Mouse (Mus musculus): ENCODE measurements around the gene Lingo1. TPM values are rescaled to one million over a fixed set of nuclear protein-coding genes. Genes with fewer than 3 reads are reported as not detected.

The Lingo1 gene
- polyA plus RNA-seq, 2 experiments: 5.4 to 21.0 TPM

GRCm38 (mm10) chr9:56681950-56682349, 114.3 kb downstream of the Lingo1 start:
- no peak overlapping the region for H3K4me2 ChIP-seq (replicated peaks; ENCODE audit: low read depth, low read length, severe bottlenecking)
- H3K27me3 ChIP-seq (ENCODE audit: control insufficient read depth, insufficient read depth, low read length): no peaks in the 10 kb centered on the region
- no peak for ATAC-seq (ENCODE audit: low FRiP score, low read depth)
- WGBS: 85% methylated on average over 7 of the region's 7 CpGs
- H3K36me3 ChIP-seq (ENCODE audit: control insufficient read depth, insufficient read depth, low read length): no peaks in the 10 kb centered on the region
- H3K27ac ChIP-seq (replicated peaks; ENCODE audit: low read depth, low read length): no peak overlapping the region
- no peak for TF ChIP-seq POLR2A (IDR thresholded peaks at IDR 0.05; ENCODE audit: borderline replicate concordance, extremely low read depth, insufficient read depth, insufficient read length)
- H3K4me1 ChIP-seq (ENCODE audit: control insufficient read depth, insufficient read depth, low read length): peaks cover 8% of the 10 kb centered on the region
- no peak overlapping the region for H3K4me3 ChIP-seq (replicated peaks; ENCODE audit: low read length)
- DNase-seq (ENCODE audit: low spot score): no peak
- no peak overlapping the region for H3K9ac ChIP-seq (ENCODE audit: low read depth, low read length, severe bottlenecking)
- no peaks in the 10 kb centered on the region for H3K9me3 ChIP-seq (ENCODE audit: control insufficient read depth, low read length)

- 92% methylated on average over 22 of the region's 22 CpGs for WGBS
- DNase-seq (ENCODE audit: low spot score) (no peak), ATAC-seq (ENCODE audit: low FRiP score, low read depth) (no peak)
- Histone ChIP-seq H3K9me3 (ENCODE audit: control insufficient read depth, low read length) (no peaks in the 10 kb centered on the region), H3K9ac (ENCODE audit: low read depth, low read length, severe bottlenecking) (no peak overlapping the region), H3K4me3 (replicated peaks; ENCODE audit: low read length) (no peak overlapping the region), H3K27me3 (ENCODE audit: control insufficient read depth, insufficient read depth, low read length) (no peaks in the 10 kb centered on the region), H3K36me3 (ENCODE audit: control insufficient read depth, insufficient read depth, low read length) (no peaks in the 10 kb centered on the region), H3K4me2 (replicated peaks; ENCODE audit: low read depth, low read length, severe bottlenecking) (no peak overlapping the region), H3K27ac (replicated peaks; ENCODE audit: low read depth, low read length) (no peak overlapping the region), H3K4me1 (ENCODE audit: control insufficient read depth, insufficient read depth, low read length) (no peaks in the 10 kb centered on the region)
- no peak for TF ChIP-seq POLR2A (IDR thresholded peaks at IDR 0.05; ENCODE audit: borderline replicate concordance, extremely low read depth, insufficient read depth, insufficient read length)
Measured at GRCm38 (mm10) chr9:56678929-56679681, 117.2 kb downstream of the Lingo1 start.

GRCm38 (mm10) chr9:56675696-56676095, 120.6 kb downstream of the Lingo1 start:
- H3K36me3 ChIP-seq (ENCODE audit: control insufficient read depth, insufficient read depth, low read length): no peaks in the 10 kb centered on the region
- no peaks in the 10 kb centered on the region for H3K27me3 ChIP-seq (ENCODE audit: control insufficient read depth, insufficient read depth, low read length)
- DNase-seq (ENCODE audit: low spot score): no peak
- H3K9me3 ChIP-seq (ENCODE audit: control insufficient read depth, low read length): no peaks in the 10 kb centered on the region
- no peak for ATAC-seq (ENCODE audit: low FRiP score, low read depth)
- no peak overlapping the region for H3K4me2 ChIP-seq (replicated peaks; ENCODE audit: low read depth, low read length, severe bottlenecking)
- no peak overlapping the region for H3K27ac ChIP-seq (replicated peaks; ENCODE audit: low read depth, low read length)
- no peak overlapping the region for H3K9ac ChIP-seq (ENCODE audit: low read depth, low read length, severe bottlenecking)
- 94% methylated on average over 7 of the region's 7 CpGs for WGBS
- H3K4me3 ChIP-seq (replicated peaks; ENCODE audit: low read length): no peak overlapping the region
- no peak for TF ChIP-seq POLR2A (IDR thresholded peaks at IDR 0.05; ENCODE audit: borderline replicate concordance, extremely low read depth, insufficient read depth, insufficient read length)
- no peaks in the 10 kb centered on the region for H3K4me1 ChIP-seq (ENCODE audit: control insufficient read depth, insufficient read depth, low read length)

DNA sequence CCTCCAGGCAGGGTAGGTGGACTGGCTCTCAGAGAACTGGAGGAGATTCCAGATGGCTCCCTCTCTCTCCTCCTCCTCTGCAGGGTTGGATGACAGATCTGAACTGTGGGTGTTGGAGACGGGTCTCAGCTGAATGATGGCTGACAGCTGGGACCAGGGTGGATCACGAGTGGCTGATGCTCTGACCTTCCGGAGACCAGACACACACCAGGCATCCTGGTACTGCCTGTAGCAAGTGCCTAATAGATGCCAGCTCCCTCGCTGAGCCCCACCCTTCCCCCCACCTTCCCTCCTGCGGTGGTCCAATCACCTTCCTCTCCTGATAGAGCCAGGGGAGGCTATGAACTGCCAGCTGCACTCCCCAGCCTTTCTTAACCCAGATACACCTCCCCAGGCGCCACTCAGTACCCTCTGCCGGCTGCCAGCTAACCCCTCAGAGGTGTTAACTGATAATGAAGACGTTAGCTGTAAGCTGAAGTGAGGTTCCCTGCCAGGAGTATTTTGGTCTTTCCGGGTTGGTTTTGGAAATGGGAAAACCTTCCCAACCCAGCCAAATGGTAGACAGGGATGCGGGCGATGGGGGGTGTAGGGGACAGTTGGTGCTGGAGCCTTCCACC, 126.6 kb downstream of the Lingo1 start:
- DNase-seq (ENCODE audit: low spot score): no peak
- WGBS: 34% methylated on average over 11 of the region's 11 CpGs
- no peak for ATAC-seq (ENCODE audit: low FRiP score, low read depth)
- Histone ChIP-seq H3K27ac (replicated peaks; ENCODE audit: low read depth, low read length) (no peak overlapping the region), H3K27me3 (ENCODE audit: control insufficient read depth, insufficient read depth, low read length) (no peaks in the 10 kb centered on the region), H3K9me3 (ENCODE audit: control insufficient read depth, low read length) (no peaks in the 10 kb centered on the region), H3K36me3 (ENCODE audit: control insufficient read depth, insufficient read depth, low read length) (no peaks in the 10 kb centered on the region), H3K9ac (ENCODE audit: low read depth, low read length, severe bottlenecking) (no peak overlapping the region), H3K4me3 (replicated peaks; ENCODE audit: low read length) (no peak overlapping the region), H3K4me2 (replicated peaks; ENCODE audit: low read depth, low read length, severe bottlenecking) (no peak overlapping the region), H3K4me1 (ENCODE audit: control insufficient read depth, insufficient read depth, low read length) (no peaks in the 10 kb centered on the region)
- no peak for TF ChIP-seq POLR2A (IDR thresholded peaks at IDR 0.05; ENCODE audit: borderline replicate concordance, extremely low read depth, insufficient read depth, insufficient read length)

DNA sequence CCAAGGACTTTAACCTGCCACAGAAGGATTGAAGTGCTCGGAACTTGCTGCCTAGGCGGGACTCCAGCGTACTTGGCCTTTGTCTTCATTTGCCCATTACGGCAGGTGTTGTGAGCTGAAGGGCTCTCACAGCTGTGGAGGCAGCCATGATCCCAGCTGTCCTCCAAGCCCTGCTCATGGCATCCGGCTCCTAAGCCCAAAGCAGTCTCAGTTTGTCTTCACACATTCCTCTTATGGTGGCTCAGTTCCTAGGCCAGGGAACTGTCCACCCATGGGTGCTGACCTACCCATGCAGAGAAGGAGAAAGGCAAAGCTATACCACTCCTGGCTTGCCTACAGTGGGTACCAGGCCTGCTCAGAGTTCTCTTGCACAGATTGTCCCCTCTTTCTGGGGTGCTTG, 132.1 kb downstream of the Lingo1 start:
- Histone ChIP-seq H3K27me3 (ENCODE audit: control insufficient read depth, insufficient read depth, low read length) (no peaks in the 10 kb centered on the region), H3K9ac (ENCODE audit: low read depth, low read length, severe bottlenecking) (no peak overlapping the region), H3K4me1 (ENCODE audit: control insufficient read depth, insufficient read depth, low read length) (no peaks in the 10 kb centered on the region), H3K9me3 (ENCODE audit: control insufficient read depth, low read length) (no peaks in the 10 kb centered on the region), H3K36me3 (ENCODE audit: control insufficient read depth, insufficient read depth, low read length) (no peaks in the 10 kb centered on the region), H3K4me3 (replicated peaks; ENCODE audit: low read length) (no peak overlapping the region), H3K27ac (replicated peaks; ENCODE audit: low read depth, low read length) (no peak overlapping the region), H3K4me2 (replicated peaks; ENCODE audit: low read depth, low read length, severe bottlenecking) (no peak overlapping the region)
- 67% methylated on average over 5 of the region's 5 CpGs for WGBS
- peak; percentile 67; the same call in 1 of the 2 replicates for ATAC-seq (ENCODE audit: low FRiP score, low read depth)
- DNase-seq (ENCODE audit: low spot score): peak; percentile 61
- TF ChIP-seq POLR2A (IDR thresholded peaks at IDR 0.05; ENCODE audit: borderline replicate concordance, extremely low read depth, insufficient read depth, insufficient read length): no peak
